Mouse (Mus musculus): ENCODE data around the gene Lrrc26. TPM values are rescaled to one million over a fixed set of nuclear protein-coding genes. Genes with fewer than 3 reads are reported as not detected.
"Not testable (repeated sequence)": the region's sequence is repeated elsewhere in the genome, so short reads cannot be mapped to it uniquely, and the experiment has no call there.

Gene Lrrc26
- not detected for total RNA-seq (2021)

GRCm38 (mm10) chr2:25289651-25290050 lies at the start of gene Lrrc26:
Lrrc26 (plus strand) TSS chr2:25289915.
- peak; percentile 59 to 65 for DNase-seq
- intact Hi-C loops (cut with DNase I), result no loop called here

DNA sequence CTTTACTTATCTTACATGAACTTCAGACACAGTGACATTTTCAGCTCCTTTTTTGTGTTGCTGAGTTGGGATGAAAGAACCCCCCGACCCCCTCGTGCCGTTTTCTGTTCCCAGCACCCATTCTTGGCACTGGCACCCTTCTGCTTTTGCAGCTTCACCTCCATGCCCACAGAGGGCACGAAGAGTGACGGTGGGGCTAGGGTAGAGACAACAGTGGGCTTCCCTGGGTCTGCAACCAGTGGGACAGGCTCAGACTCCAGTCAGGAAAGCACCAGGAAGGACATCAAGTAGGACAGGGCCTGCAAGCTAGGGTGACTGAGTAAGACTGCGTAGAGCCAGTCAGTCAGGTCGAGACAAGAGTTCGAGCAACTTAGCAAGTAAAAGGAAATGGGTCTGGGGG lies 49.4 kb upstream of the Lrrc26 start:
- no peak for DNase-seq
- intact Hi-C loops (cut with DNase I), result no loop called here

DNA sequence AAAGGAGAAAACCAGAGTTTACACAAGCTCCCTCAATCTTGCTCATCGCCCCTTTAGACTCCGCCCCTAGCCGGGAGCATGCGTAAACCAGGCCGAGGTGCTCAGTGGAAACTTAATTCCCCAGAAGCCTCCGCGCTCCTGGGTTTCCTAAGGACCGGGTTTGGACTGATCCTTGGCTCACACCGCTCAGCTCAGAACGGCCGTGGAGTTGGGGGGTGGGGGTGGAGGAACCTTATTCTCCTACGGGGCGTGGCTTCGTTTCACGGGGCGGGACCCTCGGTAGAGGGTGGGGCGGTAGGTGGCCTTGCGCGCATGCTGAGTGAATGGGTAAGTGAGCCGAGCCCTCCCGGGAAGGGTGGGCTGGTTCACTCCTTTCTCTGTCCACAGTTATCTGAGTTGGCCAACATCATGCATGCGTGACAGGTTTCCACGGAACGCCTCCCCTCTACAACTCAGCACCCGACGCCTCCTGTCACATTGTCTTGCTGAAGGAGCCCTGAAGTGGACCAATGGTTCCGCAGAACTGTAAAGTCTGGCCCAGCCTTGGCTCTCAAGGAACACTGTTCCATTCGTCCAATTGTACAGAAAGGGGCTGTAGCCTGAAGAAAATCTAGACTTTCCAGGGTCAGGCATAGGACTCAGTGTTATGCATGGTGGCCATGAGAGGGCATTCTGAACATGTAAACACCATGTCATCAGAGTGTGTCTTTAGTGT lies 48.8 kb upstream of the Lrrc26 start:
- intact Hi-C loops (cut with DNase I), result no loop called here
- peak; percentile 47 to 74 for DNase-seq

DNA sequence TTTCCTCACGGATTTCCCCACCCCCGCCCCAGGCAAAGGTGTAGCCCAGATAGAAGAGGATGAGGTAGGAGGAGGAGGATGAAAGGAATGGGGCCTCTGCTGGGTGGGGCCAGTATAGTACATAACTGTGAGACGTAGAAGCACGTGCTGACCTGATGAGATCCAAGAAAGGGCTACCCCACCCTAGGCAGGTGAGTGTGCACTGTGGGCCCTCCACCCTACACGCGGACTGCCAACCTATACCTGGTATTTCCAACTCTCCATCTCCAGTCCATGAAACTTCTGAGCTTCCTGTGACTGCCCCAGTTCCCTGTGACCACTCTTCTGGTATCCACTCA lies 48.3 kb upstream of the Lrrc26 start:
- intact Hi-C loops (cut with DNase I), result no loop called here
- DNase-seq, result no peak

- DNase-seq, result no peak
- intact Hi-C loops (cut with DNase I), result no loop called here
Measured at GRCm38 (mm10) chr2:25242101-25242506, 47.6 kb upstream of the Lrrc26 start, which contains the start of the genes Rnf208 and Cysrt1. Rnf208 (plus strand) TSS chr2:25242255. Cysrt1 (minus strand) TSS chr2:25242452.

GRCm38 (mm10) chr2:25243342-25243741 lies 46.4 kb upstream of the Lrrc26 start:
- intact Hi-C loops (cut with DNase I), result no loop called here
- DNase-seq, result no peak

- intact Hi-C loops (cut with DNase I), result no loop called here
- no peak for DNase-seq
Measured at GRCm38 (mm10) chr2:25244144-25244543, 45.6 kb upstream of the Lrrc26 start.

DNA sequence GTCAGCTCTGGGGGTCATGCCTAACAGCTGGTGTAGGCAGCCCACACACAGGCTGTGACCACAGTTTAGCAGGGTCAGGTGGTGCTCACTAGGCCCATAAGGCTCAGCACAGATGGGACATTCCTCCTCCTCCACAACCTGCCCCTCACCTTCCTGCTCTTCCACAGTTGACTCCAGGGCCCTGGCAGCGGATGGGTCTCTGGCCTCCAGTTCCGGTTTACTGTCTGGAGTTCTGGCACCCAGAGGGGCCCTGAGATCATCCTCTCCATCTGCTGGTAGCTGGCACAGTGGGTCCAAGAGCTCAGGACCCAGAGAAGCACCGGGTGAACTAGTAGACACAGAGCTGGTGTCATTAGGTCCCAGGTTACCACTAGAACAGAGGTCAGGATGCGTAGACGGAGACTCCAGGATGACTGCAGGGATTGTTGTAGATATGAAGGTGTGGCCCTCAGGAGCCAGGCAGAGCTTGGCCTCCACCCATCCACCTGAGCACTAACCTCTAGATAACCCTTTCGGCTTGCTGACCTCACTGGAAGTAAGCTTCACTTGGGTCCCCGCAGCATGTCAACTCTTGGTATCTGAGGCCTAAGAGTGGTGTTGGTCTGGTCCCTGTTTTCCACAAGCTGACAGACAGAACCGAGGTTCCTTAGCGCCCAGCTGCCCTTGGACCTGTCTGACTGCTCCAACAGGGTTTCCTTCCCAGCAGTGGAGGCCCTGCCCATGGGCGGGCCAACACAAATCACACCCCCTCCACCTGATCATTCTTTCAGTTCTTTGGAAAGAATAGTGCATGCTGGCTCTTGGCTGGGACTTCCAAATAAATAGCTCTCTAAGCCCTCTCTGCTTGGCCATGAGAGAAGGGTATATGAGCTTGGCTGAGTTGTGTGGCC lies 43.3 kb upstream of the Lrrc26 start, which contains the start of gene AL732309.1:
Gene AL732309.1 (minus strand): TSS at position 681 of the 890 bp plus-strand sequence.
- intact Hi-C loops (cut with DNase I), result no loop called here
- no peak for DNase-seq

- intact Hi-C loops (cut with DNase I), result no loop called here
- no peak for DNase-seq
Measured at GRCm38 (mm10) chr2:25252331-25252730, 37.4 kb upstream of the Lrrc26 start.

- DNase-seq, result peak; percentile 88 to 93
Measured at GRCm38 (mm10) chr2:25255284-25255779, 34.4 kb upstream of the Lrrc26 start, which contains the start of gene Tmem203. Tmem203 (plus strand) TSS chr2:25255439.

GRCm38 (mm10) chr2:25256443-25257109 lies 33.1 kb upstream of the Lrrc26 start:
- peak; percentile 49 to 70 for DNase-seq
- intact Hi-C loops (cut with DNase I), result loop anchor here (1.0 to 5.0 kb wide), 3 partner anchors 28 to 154 kb away; partner anchors contain the start of gene Man1b1

More at GRCm38 (mm10) chr2:25255284-25255779, 34.4 kb upstream of the Lrrc26 start, which contains the start of gene Tmem203:
- intact Hi-C loops (cut with DNase I), result loop anchor here (1.0 to 5.0 kb wide), 4 partner anchors 21 to 153 kb away; partner anchors contain the start of gene Man1b1

- intact Hi-C loops (cut with DNase I), result loop anchor here (5.0 kb wide), 2 partner anchors 75 to 155 kb away; partner anchors contain the start of gene Man1b1
- not testable (repeated sequence) for DNase-seq
Measured at GRCm38 (mm10) chr2:25257250-25257649, 32.5 kb upstream of the Lrrc26 start.

GRCm38 (mm10) chr2:25258887-25259286 lies 30.8 kb upstream of the Lrrc26 start:
- intact Hi-C loops (cut with DNase I), result loop anchor here (5.0 kb wide), 2 partner anchors 73 to 157 kb away; partner anchors contain the start of gene Man1b1
- no peak for DNase-seq

GRCm38 (mm10) chr2:25261870-25262269 lies 27.8 kb upstream of the Lrrc26 start:
- intact Hi-C loops (cut with DNase I), result no loop called here

GRCm38 (mm10) chr2:25262291-25262767 lies 27.4 kb upstream of the Lrrc26 start, which contains the start of gene Tprn:
Tprn (plus strand) TSS chr2:25262618.
- intact Hi-C loops (cut with DNase I), result no loop called here
- DNase-seq, result peak; percentile 96

More at GRCm38 (mm10) chr2:25261870-25262269, 27.8 kb upstream of the Lrrc26 start:
- no peak for DNase-seq

GRCm38 (mm10) chr2:25262795-25263622 lies 26.7 kb upstream of the Lrrc26 start:
- peak; percentile 43 to 47 for DNase-seq
- intact Hi-C loops (cut with DNase I), result no loop called here

GRCm38 (mm10) chr2:25263623-25264285 lies 26.0 kb upstream of the Lrrc26 start:
- intact Hi-C loops (cut with DNase I), result no loop called here

DNA sequence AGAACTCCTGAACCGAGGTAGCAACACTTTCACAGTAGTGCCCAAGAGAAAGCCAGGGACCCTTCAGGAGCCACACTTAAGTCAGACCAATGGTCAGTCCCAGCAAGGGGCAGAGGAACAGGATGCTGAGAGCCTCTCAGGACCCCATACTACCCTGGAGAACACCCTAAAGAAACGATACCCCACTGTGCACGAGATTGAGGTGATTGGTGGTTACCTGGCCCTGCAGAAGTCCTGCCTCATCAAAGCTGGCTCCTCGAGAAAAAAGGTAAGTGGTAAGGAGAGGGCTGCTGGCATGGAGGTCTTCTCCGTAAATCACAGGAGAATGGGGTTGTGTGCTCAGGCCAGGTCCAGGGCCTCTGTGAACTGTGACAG lies 25.4 kb upstream of the Lrrc26 start:
- intact Hi-C loops (cut with DNase I), result no loop called here

More at GRCm38 (mm10) chr2:25263623-25264285, 26.0 kb upstream of the Lrrc26 start:
- DNase-seq, result no peak

GRCm38 (mm10) chr2:25264851-25265250 lies 24.9 kb upstream of the Lrrc26 start:
- intact Hi-C loops (cut with DNase I), result no loop called here

More for the DNA sequence above, 25.4 kb upstream of the Lrrc26 start:
- DNase-seq, result no peak

More at GRCm38 (mm10) chr2:25264851-25265250, 24.9 kb upstream of the Lrrc26 start:
- DNase-seq, result no peak

Measured in heart, postnatal 10 days (tissue).